Mouse (Mus musculus): Measurements from ENCODE around the gene Pde5a. TPM values are rescaled to one million over a fixed set of nuclear protein-coding genes. Genes with fewer than 3 reads are reported as not detected.

Pde5a gene
- 1 to 10 TPM in 1 of 2 experiments, under 1 TPM in 1; 0.79 to 1.7 TPM for total RNA-seq (2023)

DNA sequence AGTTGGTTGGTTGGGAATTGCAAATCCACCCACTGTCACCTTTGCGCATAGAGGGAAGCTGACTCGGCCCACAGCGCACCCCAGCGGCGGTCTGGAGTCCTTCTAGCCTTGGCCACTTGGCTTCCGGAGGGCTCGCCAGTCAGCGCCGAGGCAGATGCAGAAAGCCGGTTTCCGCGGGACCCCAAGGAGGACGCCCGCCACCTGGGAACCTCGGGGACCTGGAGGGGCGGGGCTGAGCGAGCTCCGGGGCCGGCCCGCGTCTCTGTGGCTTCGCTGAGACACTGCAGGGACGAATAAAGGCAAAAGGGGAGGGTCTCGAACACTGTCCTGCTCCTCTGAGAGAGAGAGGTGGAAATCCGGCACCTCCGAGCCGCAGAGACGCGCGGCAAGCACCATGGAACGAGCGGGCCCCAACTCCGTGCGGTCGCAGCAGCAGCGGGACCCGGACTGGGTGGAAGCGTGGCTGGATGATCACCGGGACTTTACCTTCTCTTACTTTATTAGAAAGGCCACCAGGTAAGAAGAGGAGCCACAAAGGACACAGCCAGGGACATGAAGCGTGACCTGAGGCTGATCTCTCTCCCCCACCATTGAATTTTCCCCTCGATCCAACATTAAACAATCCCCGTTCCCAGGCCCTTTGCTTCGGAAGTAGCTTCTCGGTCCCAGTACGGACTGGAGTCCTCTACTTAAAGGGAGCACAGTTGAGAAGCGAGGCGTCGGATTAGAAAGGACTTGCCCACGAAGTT is at the start of gene Pde5a:
Gene Pde5a, plus strand, starts transcription at position 96 of the 749 bp plus-strand sequence.

DNA sequence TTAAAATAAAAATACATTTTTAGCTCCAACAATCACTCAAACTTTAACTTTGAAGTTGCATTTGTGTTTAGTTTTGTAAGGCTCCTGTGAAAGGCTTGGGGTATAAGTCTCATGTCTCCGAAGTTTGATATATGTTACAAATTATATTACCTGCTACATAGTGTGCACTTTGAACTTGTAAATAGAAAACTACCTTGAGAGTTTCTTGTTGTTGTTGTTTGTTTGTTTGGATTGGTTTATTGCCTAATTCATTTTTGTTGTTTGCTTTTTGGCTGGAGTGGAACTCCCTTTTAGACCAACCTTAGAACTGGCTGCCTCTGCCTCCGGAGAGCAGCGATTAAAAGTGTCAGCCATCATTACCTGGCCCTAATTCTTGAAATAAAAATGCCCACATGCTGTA is 166.0 kb downstream of the Pde5a start, which contains the start of gene Fabp2:
Gene Fabp2, plus strand, starts transcription at position 301 of the 400 bp plus-strand sequence.

Other genes with a start within 250 kb of the Pde5a start
- gene Fnbp1l, start 109.2 kb upstream of the Pde5a start, total RNA-seq (2023), result under 1 TPM; 0.67 to 0.80 TPM
- not detected for gene Fabp2, start 166.1 kb downstream of the Pde5a start, total RNA-seq (2023)
- not detected for gene Gm10959, start 190.4 kb downstream of the Pde5a start, total RNA-seq (2023)
- gene 1810037I17Rik, start 195.3 kb downstream of the Pde5a start, total RNA-seq (2023), result 10 to 100 TPM; 21.2 to 27.5 TPM

Measured in T-cell, adult 66 days (primary cell).